Mouse (Mus musculus) gastrocnemius, adult 18-20 months (tissue): ENCODE data around the gene Tmem171. TPM values are rescaled to one million over a fixed set of nuclear protein-coding genes. Genes with fewer than 3 reads are reported as not detected.

ENCODE experiments used
- DNase-seq: peaks from one replicate; pipeline ENCODE4 v3.0.0; 2021; ENCODE audit warnings: low spot score
- total RNA-seq, 2 experiments: library from RNA; stranded (reverse); gene quantifications; 2 replicates each; pipeline ENCODE4 v1.2.3; 2021

The Tmem171 gene
- total RNA-seq, 2 experiments from 2014 or later = 2.0 TPM; not detected in 1

DNA sequence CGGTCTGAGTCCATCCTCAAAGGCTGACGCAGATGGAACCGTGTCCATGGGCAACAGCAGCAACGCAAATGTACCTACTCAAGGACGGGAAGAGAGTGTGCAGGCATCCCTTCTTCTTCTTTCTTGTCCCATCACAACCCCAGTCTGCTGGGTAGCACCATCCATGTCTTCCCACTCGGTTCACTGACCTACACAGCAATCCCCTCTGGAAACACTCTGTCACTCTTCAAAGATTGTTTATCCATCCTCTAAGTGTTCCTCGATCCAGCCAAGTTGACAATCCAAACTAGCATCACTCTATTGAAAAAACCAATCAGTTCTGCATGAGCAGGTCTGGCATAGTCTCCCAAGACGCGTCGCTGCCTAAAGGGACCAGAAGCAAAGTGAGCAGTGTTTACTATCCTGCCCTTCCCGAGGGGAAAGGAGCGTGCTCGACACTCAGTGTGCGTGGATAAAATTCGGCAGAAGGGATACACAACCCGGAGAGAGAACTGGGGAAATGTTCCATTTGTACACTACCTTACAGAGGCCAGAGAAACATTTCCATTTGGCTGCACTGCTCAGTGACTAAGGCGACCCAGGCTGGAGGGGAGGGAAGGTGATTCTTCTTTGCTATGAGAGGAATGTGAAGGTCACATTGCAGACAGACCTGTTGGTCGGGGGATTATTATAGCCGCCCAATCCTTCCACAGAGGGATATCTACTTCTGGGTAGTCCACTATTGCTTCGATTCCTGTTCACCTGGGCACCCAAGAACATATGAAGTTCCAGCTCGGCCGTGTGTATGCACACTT is 46.7 kb downstream of the Tmem171 start:
- DNase-seq = no peak

DNA sequence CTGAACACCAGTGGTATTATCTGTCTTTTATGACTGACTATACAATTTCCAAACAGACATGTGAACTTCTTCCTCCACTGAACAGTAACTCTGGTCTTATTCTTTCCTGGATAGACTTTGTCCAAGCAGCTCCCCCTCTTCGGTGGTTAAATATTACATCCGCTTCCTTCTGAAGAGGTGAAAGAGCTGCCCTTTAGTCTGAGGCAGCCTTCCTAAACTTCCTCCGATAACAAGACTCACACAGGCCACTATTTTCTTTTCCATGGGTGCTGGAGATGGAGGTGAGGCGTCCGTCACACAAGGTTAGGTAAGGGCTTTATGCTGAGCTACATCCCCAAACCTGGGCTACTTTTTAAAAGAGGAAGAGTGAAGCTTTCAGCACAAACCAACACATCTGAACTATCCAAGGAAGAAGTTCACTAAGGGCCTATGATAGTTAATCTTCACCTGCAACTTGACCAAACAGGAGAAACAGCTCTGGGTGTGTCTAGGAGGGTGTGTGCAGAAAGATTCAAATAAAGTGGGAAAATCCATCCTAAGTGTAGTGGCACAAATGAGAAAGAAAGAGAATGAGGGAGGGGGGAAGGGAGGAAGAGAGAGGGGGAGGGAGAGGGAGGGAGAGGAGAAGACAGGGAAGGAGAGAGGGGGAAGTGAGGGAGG is 56.0 kb downstream of the Tmem171 start:
- no peak for DNase-seq

DNA sequence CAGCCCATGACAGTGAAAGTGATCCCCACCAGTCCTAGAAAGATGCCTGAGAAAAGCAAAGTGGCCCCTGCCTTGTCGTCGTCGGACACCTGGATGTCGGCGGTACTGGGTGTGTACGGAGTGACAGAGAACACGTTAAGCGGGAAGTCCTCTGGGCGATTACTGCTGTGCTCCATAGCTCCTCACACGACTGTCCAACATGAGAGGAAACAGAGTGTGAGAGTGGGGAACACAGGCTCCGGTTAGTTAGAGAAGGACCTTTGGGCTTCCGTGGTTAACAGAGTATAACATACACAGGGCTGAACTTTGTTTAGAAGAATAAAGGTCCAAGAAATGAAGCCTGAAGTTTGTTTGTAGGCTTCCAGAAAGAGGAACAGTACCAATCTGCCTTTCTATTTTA is 57.5 kb downstream of the Tmem171 start, which contains the start of gene Tmem174:
Tmem174 (minus strand) TSS at position 266 of the 400 bp plus-strand sequence.
- DNase-seq = no peak

DNA sequence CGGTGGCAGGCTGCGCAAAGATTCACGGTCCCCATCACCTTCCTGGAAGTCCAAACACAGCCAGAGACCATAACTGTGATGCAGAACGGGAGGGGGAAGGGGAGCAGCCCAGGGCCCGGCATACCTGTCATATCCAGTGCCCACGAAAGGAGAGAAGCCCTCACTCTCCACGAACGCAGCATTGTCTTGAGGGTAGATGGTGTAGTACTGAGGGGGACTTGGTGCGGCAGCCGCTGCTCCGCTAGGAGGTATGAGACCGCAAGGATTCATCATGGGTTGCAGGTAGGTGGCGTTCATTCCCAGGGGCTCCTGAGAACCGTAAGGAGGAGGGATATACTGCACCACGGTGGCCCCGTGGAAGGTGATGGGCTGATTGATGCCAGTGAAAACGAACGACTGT is 58.1 kb downstream of the Tmem171 start:
- no peak for DNase-seq

Other genes starting within 250 kb of the Tmem171 start
- not detected for gene Gm10320, start 202.8 kb downstream of the Tmem171 start, total RNA-seq
- not detected for gene Tmem174, start 57.4 kb downstream of the Tmem171 start, total RNA-seq
- 10 to 100 TPM; 21.3 to 26.3 TPM for gene Fcho2, start 120.6 kb upstream of the Tmem171 start, total RNA-seq
- gene Tnpo1, start 231.6 kb upstream of the Tmem171 start, total RNA-seq = 10 to 100 TPM; 26.9 to 36.5 TPM